Mouse (Mus musculus) MEL (cell line): ENCODE results near the gene Zfp653. TPM values are rescaled to one million over a fixed set of nuclear protein-coding genes. Genes with fewer than 3 reads are reported as not detected.

Experiments
- DNase-seq: peaks from one replicate; pipeline ENCODE4 v3.0.0; 2011; ENCODE audit warnings: low read depth, low spot score
- H3K27ac ChIP-seq: 2 replicates; pipeline ENCODE4 v1.5.1; 2012; ENCODE audit warnings: low read depth, mild to moderate bottlenecking, control low read depth, low read length, moderate library complexity; ENCODE audit not compliant: control insufficient read depth
- H3K27me3 ChIP-seq, 2 experiments: fragments of 150-350 bp in 1 of 2; sonication (generic) in 1 of 2; 2 replicates each; pipeline ENCODE4 v1.6.1; 2012; ENCODE audit warnings: low read length in 2 of 2, mild to moderate bottlenecking in 2 of 2, improper control_type of control experiment in 1 of 2, moderate library complexity in 1 of 2; ENCODE audit not compliant: insufficient read depth in 2 of 2, control insufficient read depth in 1 of 2
- H3K36me3 ChIP-seq, 2 experiments: 2 replicates each; pipeline ENCODE4 v1.6.1; 2012 to 2014; ENCODE audit warnings: low read length in 2 of 2, improper control_type of control experiment in 1 of 2, inconsistent platforms in 1 of 2, mild to moderate bottlenecking in 1 of 2; ENCODE audit not compliant: insufficient read depth in 2 of 2, control insufficient read depth in 1 of 2
- H3K4me1 ChIP-seq, 2 experiments: fragments of 150-350 bp in 1 of 2; sonication (generic) in 1 of 2; 2 replicates each; pipeline ENCODE4 v1.6.1; 2012; ENCODE audit warnings: low read length in 2 of 2, improper control_type of control experiment in 1 of 2, mild to moderate bottlenecking in 1 of 2; ENCODE audit not compliant: insufficient read depth in 2 of 2, control insufficient read depth in 1 of 2
- H3K4me3 ChIP-seq, 2 experiments: fragments of 150-350 bp in 1 of 2; sonication (generic) in 1 of 2; 2 replicates each; pipeline ENCODE4 v1.5.1; 2012; ENCODE audit warnings: low read depth in 2 of 2, low read length in 2 of 2, mild to moderate bottlenecking in 2 of 2, moderate library complexity in 2 of 2, control low read depth in 1 of 2, improper control_type of control experiment in 1 of 2; ENCODE audit not compliant: control insufficient read depth in 1 of 2, insufficient read depth in 1 of 2
- H3K79me2 ChIP-seq: 2 replicates; pipeline ENCODE4 v1.6.1; 2012; ENCODE audit warnings: mild to moderate bottlenecking, low read length, moderate library complexity; ENCODE audit not compliant: control insufficient read depth, poor library complexity, insufficient read depth
- H3K9ac ChIP-seq: 2 replicates; pipeline ENCODE4 v1.6.1; 2012; ENCODE audit warnings: low read depth, mild to moderate bottlenecking, control low read depth, low read length, moderate library complexity; ENCODE audit not compliant: control insufficient read depth, poor library complexity, severe bottlenecking
- H3K9me3 ChIP-seq: fragments of 150-350 bp; sonication (generic); replicated peaks from 2 replicates; pipeline ENCODE4 v1.6.1; 2012; ENCODE audit warnings: mild to moderate bottlenecking, low read length, improper control_type of control experiment, moderate library complexity; ENCODE audit not compliant: insufficient read depth
- CHD1 ChIP-seq: IDR thresholded peaks from 2 replicates; pipeline ENCODE4 v1.6.1; 2012; ENCODE audit warnings: low read depth, mild to moderate bottlenecking, inconsistent platforms, low read length, improper control_type of control experiment
- CHD2 ChIP-seq: IDR thresholded peaks from 2 replicates; pipeline ENCODE4 v1.6.1; 2011; ENCODE audit warnings: low read length, improper control_type of control experiment
- E2F4 ChIP-seq: IDR thresholded peaks from 2 replicates; pipeline ENCODE4 v1.6.1; 2011; ENCODE audit warnings: low read depth, low read length, improper control_type of control experiment, borderline replicate concordance
- GABPA ChIP-seq: IDR thresholded peaks from 2 replicates; pipeline ENCODE4 v1.6.1; 2012; ENCODE audit warnings: low read depth, mild to moderate bottlenecking, inconsistent platforms, low read length, improper control_type of control experiment, moderate library complexity
- HCFC1 ChIP-seq: IDR thresholded peaks from 2 replicates; pipeline ENCODE4 v1.6.1; 2012; ENCODE audit warnings: low read depth, mild to moderate bottlenecking, inconsistent platforms, low read length, improper control_type of control experiment, moderate library complexity
- JUND ChIP-seq: IDR thresholded peaks from 2 replicates; pipeline ENCODE4 v1.6.1; 2011; ENCODE audit warnings: low read depth, mild to moderate bottlenecking, improper control_type of control experiment, low read length
- MAX ChIP-seq: IDR thresholded peaks from 2 replicates; pipeline ENCODE4 v1.6.1; 2011; ENCODE audit warnings: low read length, improper control_type of control experiment
- MEF2A ChIP-seq: IDR thresholded peaks from 2 replicates; pipeline ENCODE4 v1.6.1; 2014; ENCODE audit warnings: low read depth, mild to moderate bottlenecking, inconsistent platforms, low read length, improper control_type of control experiment; ENCODE audit not compliant: poor library complexity, insufficient replicate concordance, severe bottlenecking; ENCODE audit errors: extremely low read depth
- MXI1 ChIP-seq: IDR thresholded peaks from 2 replicates; pipeline ENCODE4 v1.6.1; 2011; ENCODE audit warnings: mild to moderate bottlenecking, low read depth, low read length, improper control_type of control experiment
- MYB ChIP-seq: IDR thresholded peaks from 2 replicates; pipeline ENCODE4 v1.6.1; 2011; ENCODE audit warnings: mild to moderate bottlenecking, low read depth, low read length, improper control_type of control experiment
- MYC ChIP-seq: IDR thresholded peaks from 2 replicates; pipeline ENCODE4 v1.6.1; 2011; ENCODE audit warnings: low read depth, mild to moderate bottlenecking, low read length, improper control_type of control experiment, moderate library complexity
- POLR2A ChIP-seq, 2 experiments: IDR thresholded peaks; 2 replicates each; pipeline ENCODE4 v1.6.1; 2011 to 2012; ENCODE audit warnings: low read length in 2 of 2, mild to moderate bottlenecking in 2 of 2, control low read depth in 1 of 2, improper control_type of control experiment in 1 of 2, low read depth in 1 of 2, moderate library complexity in 1 of 2; ENCODE audit not compliant: control insufficient read depth in 1 of 2, insufficient read depth in 1 of 2, poor library complexity in 1 of 2
- POLR2AphosphoS2 ChIP-seq: IDR thresholded peaks from 2 replicates; pipeline ENCODE4 v1.6.1; 2011; ENCODE audit warnings: low read length, improper control_type of control experiment
- POLR2AphosphoS5 ChIP-seq: IDR thresholded peaks from 2 replicates; pipeline ENCODE4 v1.6.1; 2012; ENCODE audit warnings: low read depth, borderline replicate concordance, mild to moderate bottlenecking, inconsistent platforms, low read length, moderate library complexity, mixed read lengths
- RCOR1 ChIP-seq: IDR thresholded peaks from 2 replicates; pipeline ENCODE4 v1.6.1; 2012; ENCODE audit warnings: low read depth, mild to moderate bottlenecking, inconsistent platforms, low read length, improper control_type of control experiment
- TBP ChIP-seq: IDR thresholded peaks from 2 replicates; pipeline ENCODE4 v1.8.0; 2011; ENCODE audit warnings: low read depth, low read length, improper control_type of control experiment
- TCF12 ChIP-seq: IDR thresholded peaks from 2 replicates; pipeline ENCODE4 v1.6.1; 2014; ENCODE audit warnings: low read depth, mild to moderate bottlenecking, inconsistent platforms, low read length, improper control_type of control experiment, moderate library complexity
- USF2 ChIP-seq, 2 experiments: IDR thresholded peaks; 2 replicates each; pipeline ENCODE4 v1.6.1; 2011 to 2012; ENCODE audit warnings: improper control_type of control experiment in 2 of 2, low read length in 2 of 2, borderline replicate concordance in 1 of 2, inconsistent platforms in 1 of 2, low read depth in 1 of 2, mild to moderate bottlenecking in 1 of 2; ENCODE audit not compliant: insufficient read depth in 1 of 2
- ZKSCAN1 ChIP-seq: IDR thresholded peaks from 2 replicates; pipeline ENCODE4 v1.6.1; 2012; ENCODE audit warnings: low read depth, mild to moderate bottlenecking, inconsistent platforms, low read length, improper control_type of control experiment, moderate library complexity
- ZNF384 ChIP-seq: IDR thresholded peaks from 2 replicates; pipeline ENCODE4 v1.6.1; 2012; ENCODE audit warnings: low read depth, mild to moderate bottlenecking, inconsistent platforms, low read length, improper control_type of control experiment
- polyA plus RNA-seq, 2 experiments: library from polyadenylated mRNA; stranded (reverse) in 1 of 2; unstranded in 1 of 2; fragments of >175 nt in 1 of 2; fragments of >200 nt in 1 of 2; gene quantifications; 2 replicates each; pipeline versions ENCODE4 v1.2.1 to v1.2.4; 2012; ENCODE audit warnings: low replicate concordance in 2 of 2, low read depth in 1 of 2; ENCODE audit not compliant: insufficient read length in 2 of 2, insufficient read depth in 1 of 2, missing spikeins in 1 of 2
- total RNA-seq: library from RNA; depleted of rRNA; stranded (reverse); fragments of 300-350 nt; gene quantifications from 2 replicates; pipeline ENCODE4 v1.2.3, GENCODE M21; 2012

The Zfp653 gene
- total and polyA plus RNA-seq, 3 experiments, result 19.2 to 40.4 TPM; not detected in 1

GRCm38 (mm10) chr9:22041832-22042231 lies 29.3 kb downstream of the Zfp653 start:
- TF ChIP-seq POLR2A (IDR thresholded peaks at IDR 0.05; ENCODE audit: control insufficient read depth in 1 of 2, insufficient read depth in 1 of 2, low read depth in 1 of 2, low read length in 2 of 2, poor library complexity in 1 of 2), result no peak
- no peak for TF ChIP-seq RCOR1
- TF ChIP-seq MEF2A, result no peak
- no peak for TF ChIP-seq CHD2
- no peak for TF ChIP-seq GABPA
- no peak for TF ChIP-seq E2F4
- no peak for TF ChIP-seq TCF12
- TF ChIP-seq JUND, result no peak
- no peak for TF ChIP-seq MXI1
- TF ChIP-seq MYC, result no peak
- TF ChIP-seq USF2 (IDR thresholded peaks at IDR 0.05; ENCODE audit: borderline replicate concordance in 1 of 2, insufficient read depth in 1 of 2, low read depth in 1 of 2, low read length in 2 of 2), result no peak
- TF ChIP-seq HCFC1, result no peak
- no peak for TF ChIP-seq CHD1
- TF ChIP-seq MAX, result no peak
- no peaks in the 10 kb centered on the region for H3K9me3 ChIP-seq
- peaks cover 1 to 5% of the 10 kb centered on the region in 2 experiments; a peak in 3 of 4 replicates for H3K27me3 ChIP-seq
- DNase-seq, result no peak
- no peak overlapping the region for H3K27ac ChIP-seq
- no peaks in the 10 kb centered on the region for H3K4me1 ChIP-seq
- H3K36me3 ChIP-seq, result no peaks in the 10 kb centered on the region
- H3K4me3 ChIP-seq, result no peak overlapping the region
- no peaks in the 10 kb centered on the region for H3K79me2 ChIP-seq
- H3K9ac ChIP-seq, result no peak overlapping the region

GRCm38 (mm10) chr9:22037826-22038225 lies 33.4 kb downstream of the Zfp653 start:
- TF ChIP-seq ZNF384 (no peak), POLR2AphosphoS5 (no peak), MAX (no peak), MXI1 (no peak), POLR2AphosphoS2 (no peak), ZKSCAN1 (no peak), HCFC1 (no peak), MYB (no peak), TBP (no peak), E2F4 (no peak), CHD1 (no peak)
- no peaks in the 10 kb centered on the region for H3K79me2 ChIP-seq
- H3K9me3 ChIP-seq, result no peaks in the 10 kb centered on the region
- H3K27me3 ChIP-seq, result peaks cover 1 to 6% of the 10 kb centered on the region in 2 experiments; a peak in 3 of 4 replicates
- no peak overlapping the region for H3K27ac ChIP-seq
- no peak overlapping the region for H3K4me3 ChIP-seq
- H3K36me3 ChIP-seq, result no peaks in the 10 kb centered on the region
- DNase-seq, result no peak
- H3K4me1 ChIP-seq, result no peaks in the 10 kb centered on the region
- no peak overlapping the region for H3K9ac ChIP-seq
